Mouse (Mus musculus): ENCODE measurements around the gene Catsperg1.
"Not testable (repeated sequence)": the region's sequence is repeated elsewhere in the genome, so short reads cannot be mapped to it uniquely, and the experiment has no call there.

The Catsperg1 gene

GRCm38 (mm10) chr7:29213675-29214082 lies at the start of gene Catsperg1:
TSS of gene Catsperg1 (minus strand) at chr7:29214035.
- no peak for DNase-seq

- DNase-seq, result no peak
These were observed 48.3 kb upstream of the Catsperg1 start for GRCm38 (mm10) chr7:29262151-29262550.

GRCm38 (mm10) chr7:29259781-29260730 lies 46.2 kb upstream of the Catsperg1 start:
- DNase-seq, result no peak

- DNase-seq, result no peak
These were observed 43.5 kb upstream of the Catsperg1 start for GRCm38 (mm10) chr7:29257368-29257767.

- no peak for DNase-seq
These were observed 42.0 kb upstream of the Catsperg1 start for GRCm38 (mm10) chr7:29255875-29256274.

GRCm38 (mm10) chr7:29253842-29254241 lies 40.0 kb upstream of the Catsperg1 start:
- DNase-seq, result no peak

- no peak for DNase-seq
These were observed 37.3 kb upstream of the Catsperg1 start for GRCm38 (mm10) chr7:29251166-29251565.

GRCm38 (mm10) chr7:29248261-29248841 lies 34.5 kb upstream of the Catsperg1 start, which contains the start of gene 2200002D01Rik:
TSS of gene 2200002D01Rik (minus strand) at chr7:29248466.
- no peak for DNase-seq

GRCm38 (mm10) chr7:29247706-29248105 lies 33.9 kb upstream of the Catsperg1 start:
- DNase-seq, result no peak

- peak; percentile 56 for DNase-seq
These were observed 33.5 kb upstream of the Catsperg1 start for GRCm38 (mm10) chr7:29247314-29247700.

- no peak for DNase-seq
These were observed 32.9 kb upstream of the Catsperg1 start for GRCm38 (mm10) chr7:29246619-29247313.

- DNase-seq, result no peak
These were observed 32.2 kb upstream of the Catsperg1 start for GRCm38 (mm10) chr7:29246015-29246414.

- no peak for DNase-seq
These were observed 31.0 kb upstream of the Catsperg1 start for GRCm38 (mm10) chr7:29244732-29245416.

- peak; percentile 98 for DNase-seq
These were observed 24.5 kb upstream of the Catsperg1 start, which contains the start of gene Yif1b for GRCm38 (mm10) chr7:29238019-29238967. TSS of gene Yif1b (plus strand) at chr7:29238329.

GRCm38 (mm10) chr7:29237596-29237995 lies 23.8 kb upstream of the Catsperg1 start:
- DNase-seq, result not testable (repeated sequence)

- DNase-seq, result no peak
These were observed 22.8 kb upstream of the Catsperg1 start for GRCm38 (mm10) chr7:29236593-29236992.

GRCm38 (mm10) chr7:29234661-29235060 lies 20.8 kb upstream of the Catsperg1 start:
- no peak for DNase-seq

GRCm38 (mm10) chr7:29233745-29234144 lies 19.9 kb upstream of the Catsperg1 start:
- DNase-seq, result no peak

GRCm38 (mm10) chr7:29232247-29233013 lies 18.6 kb upstream of the Catsperg1 start, which contains the start of gene Kcnk6:
TSS of gene Kcnk6 (minus strand) at chr7:29232515.
- DNase-seq, result no peak

GRCm38 (mm10) chr7:29231517-29231916 lies 17.7 kb upstream of the Catsperg1 start:
- no peak for DNase-seq

- no peak for DNase-seq
These were observed 16.7 kb upstream of the Catsperg1 start for GRCm38 (mm10) chr7:29230560-29230959.
